Mouse (Mus musculus) spleen, postnatal 36 days (tissue): Measurements from ENCODE around the gene Zmym4.

Experiments used
- DNase-seq, 2 experiments: peaks; one replicate each; pipeline ENCODE4 v3.0.0; 2022; ENCODE audit warnings: low spot score in 2 of 2, mixed read lengths in 1 of 2

The Zmym4 gene

DNA sequence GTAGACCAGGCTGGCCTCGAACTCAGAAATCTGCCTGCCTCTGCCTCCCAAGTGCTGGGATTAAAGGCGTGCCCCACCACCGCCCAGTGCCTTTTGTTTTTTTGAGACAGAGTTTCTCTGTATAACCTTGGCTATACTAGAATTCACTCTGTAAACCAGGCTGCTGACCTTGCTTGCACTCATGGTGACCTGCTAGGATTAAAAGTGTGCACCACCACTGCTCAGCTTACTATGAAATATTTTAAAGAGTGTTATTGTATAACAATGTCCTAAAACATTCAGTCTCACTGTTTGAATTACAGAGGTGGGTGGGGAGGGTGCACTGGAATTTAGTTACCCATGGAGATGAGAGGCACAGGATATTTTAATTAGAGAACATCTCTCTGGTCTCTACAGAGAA lies 25.1 kb downstream of the Zmym4 start:
- DNase-seq, result no peak

GRCm38 (mm10) chr4:126927701-126928100 lies 40.2 kb downstream of the Zmym4 start:
- DNase-seq, result no peak

- no peak for DNase-seq
Observed at GRCm38 (mm10) chr4:126889879-126890278, 78.1 kb downstream of the Zmym4 start.

DNA sequence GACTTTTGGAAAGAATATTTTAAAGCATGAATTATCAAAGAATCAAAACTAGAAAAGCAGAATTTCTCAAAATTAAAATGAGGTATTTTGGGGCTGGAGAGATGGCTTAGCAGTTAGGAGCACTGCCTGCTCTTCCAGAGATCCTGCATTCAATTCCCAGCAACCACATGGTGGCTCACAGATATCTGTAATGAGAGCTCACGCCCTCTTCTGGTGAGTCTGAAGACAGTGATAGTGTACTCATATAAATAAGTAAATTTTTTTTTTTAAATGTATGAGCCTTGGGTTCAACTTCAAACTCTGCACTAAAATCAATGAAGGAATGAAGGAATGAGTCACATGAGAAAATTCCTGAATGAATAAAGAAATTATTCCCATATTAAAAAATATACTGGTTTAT lies 82.0 kb downstream of the Zmym4 start:
- DNase-seq, result no peak

DNA sequence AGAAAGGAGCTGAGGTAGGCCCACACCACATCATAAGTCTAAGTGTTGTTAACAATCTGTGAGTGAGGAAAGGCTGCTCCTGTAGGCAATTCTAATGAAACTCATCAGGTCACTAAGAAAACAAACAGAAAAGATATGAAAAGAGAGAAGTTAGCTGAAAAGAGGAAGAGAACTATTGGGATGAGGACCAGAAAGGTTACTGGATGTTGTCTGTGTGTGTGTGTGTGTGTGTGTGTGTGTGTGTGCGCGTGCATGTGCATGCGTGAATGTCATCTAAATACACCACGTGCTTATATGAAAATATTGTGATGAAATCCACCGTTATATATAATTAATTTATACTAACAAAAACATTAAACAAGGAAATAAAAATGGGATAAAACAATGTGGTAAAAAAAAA lies 84.3 kb downstream of the Zmym4 start:
- DNase-seq, result no peak

- no peak for DNase-seq
Observed at GRCm38 (mm10) chr4:126879560-126880275, 88.2 kb downstream of the Zmym4 start.

- no peak for DNase-seq
Observed at GRCm38 (mm10) chr4:126872717-126873116, 95.2 kb downstream of the Zmym4 start.

GRCm38 (mm10) chr4:126868699-126869098 lies 99.2 kb downstream of the Zmym4 start:
- no peak for DNase-seq

GRCm38 (mm10) chr4:126861514-126862266 lies 106.2 kb downstream of the Zmym4 start:
- DNase-seq, result no peak

DNA sequence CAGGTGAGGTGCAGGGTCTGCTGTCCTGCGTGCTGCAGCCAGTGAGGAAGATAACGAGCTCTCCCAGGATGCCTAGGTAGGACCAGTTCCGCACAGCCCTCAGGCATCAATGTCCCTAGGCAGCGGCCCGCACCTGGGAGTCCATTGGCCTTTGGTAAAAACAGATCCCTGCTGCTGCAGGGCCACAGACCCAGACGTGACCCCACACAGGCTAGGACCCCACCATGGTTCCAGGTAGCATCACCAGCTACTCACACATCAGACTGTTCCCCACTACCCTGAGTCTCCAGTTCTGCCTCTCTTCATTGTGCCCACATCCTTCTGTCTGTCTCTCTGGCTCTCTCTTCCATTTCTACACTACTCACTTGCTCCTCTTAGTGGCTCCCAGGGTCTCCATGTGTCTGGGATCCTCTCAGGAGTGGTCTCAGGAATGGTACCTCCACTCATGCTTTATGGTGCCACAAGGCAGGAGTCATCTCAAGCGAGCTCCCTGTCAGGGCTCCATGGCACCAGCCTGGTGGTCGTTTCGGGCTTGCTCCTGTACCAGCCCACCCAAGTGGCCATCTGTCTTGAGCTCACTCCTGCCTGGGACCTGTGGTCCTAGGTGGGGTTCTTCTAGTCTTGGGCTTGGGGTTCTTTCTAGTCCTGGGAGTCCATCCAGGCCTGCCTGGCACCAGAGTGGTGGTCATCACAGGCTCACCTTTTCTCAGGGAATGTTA lies 107.5 kb downstream of the Zmym4 start:
- DNase-seq, result no peak

- DNase-seq, result no peak
Observed at GRCm38 (mm10) chr4:126852971-126853370, 115.0 kb downstream of the Zmym4 start.

DNA sequence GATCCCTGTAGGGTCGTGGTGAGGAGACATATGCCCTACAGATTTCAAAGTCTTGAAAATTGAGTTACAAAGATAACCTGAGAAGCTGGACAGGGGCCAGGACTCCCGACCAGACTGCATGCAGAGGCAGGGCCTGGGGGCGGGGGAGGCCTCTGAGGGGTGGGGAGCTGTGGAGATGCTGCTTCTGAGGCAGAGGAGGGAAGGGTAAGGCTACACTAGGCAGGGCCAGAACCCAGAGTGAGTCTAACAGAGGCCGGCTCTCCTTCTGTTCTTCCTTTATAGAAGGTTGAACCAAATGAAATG lies 117.2 kb downstream of the Zmym4 start:
- no peak for DNase-seq

DNA sequence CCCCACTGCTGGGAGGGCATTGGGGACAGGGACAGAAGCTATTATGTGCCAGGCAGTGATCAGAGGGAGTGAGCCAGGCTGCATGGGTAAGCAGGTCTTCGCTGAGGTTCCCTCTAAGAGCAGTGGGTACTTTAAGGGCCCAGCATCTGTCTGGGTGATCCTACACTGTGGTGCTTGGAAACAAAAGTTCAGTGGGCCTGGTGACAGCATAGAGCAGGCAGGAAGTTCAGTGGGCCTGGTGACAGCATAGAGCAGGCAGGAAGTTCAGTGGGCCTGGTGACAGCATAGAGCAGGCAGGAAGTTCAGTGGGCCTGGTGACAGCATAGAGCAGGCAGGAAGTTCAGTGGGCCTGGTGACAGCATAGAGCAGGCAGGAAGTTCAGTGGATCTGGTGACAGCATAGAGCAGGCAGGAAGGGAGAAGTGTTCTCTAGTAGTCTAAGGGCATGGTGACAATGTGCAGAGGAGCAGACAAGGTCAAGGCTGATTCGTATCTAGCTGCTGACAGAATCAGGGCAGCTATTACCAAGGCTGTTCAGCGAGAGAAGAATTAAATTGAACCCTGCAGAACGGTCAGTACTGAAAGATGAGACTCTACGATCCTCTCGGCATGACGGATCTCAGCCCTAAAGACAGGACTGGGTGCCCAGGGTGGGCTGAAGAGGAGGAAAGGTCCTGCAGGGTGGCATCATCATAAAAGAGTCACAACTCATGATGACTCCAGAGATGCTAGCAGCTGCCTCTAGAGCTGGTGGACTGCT lies 117.7 kb downstream of the Zmym4 start:
- no peak for DNase-seq

DNA sequence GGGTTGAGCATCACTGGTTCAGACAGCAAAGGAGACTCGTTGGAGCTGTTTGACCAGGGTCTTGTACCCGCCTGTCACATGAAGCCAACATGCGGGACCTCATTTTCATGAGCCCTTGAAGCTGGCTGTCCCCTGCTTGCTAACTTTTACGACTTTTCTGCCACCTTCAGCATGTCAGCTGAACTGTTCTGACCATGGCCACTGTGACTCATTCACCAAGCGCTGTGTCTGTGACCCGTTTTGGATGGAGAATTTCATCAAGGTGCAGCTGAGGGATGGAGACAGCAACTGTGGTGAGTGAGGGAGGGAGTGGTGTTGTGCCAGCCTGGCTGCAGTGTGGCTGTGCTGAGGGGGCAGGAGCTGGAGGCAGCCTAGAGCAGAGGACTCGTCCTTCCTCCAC lies 121.0 kb downstream of the Zmym4 start:
- no peak for DNase-seq

- DNase-seq, result no peak
Observed at GRCm38 (mm10) chr4:126845664-126846063, 122.3 kb downstream of the Zmym4 start.

GRCm38 (mm10) chr4:126842911-126843310 lies 125.0 kb downstream of the Zmym4 start:
- DNase-seq, result no peak

GRCm38 (mm10) chr4:126840996-126841560 lies 126.9 kb downstream of the Zmym4 start:
- no peak for DNase-seq

- DNase-seq, result peak; percentile 53
Observed at GRCm38 (mm10) chr4:126839873-126840272, 128.1 kb downstream of the Zmym4 start.

GRCm38 (mm10) chr4:126838799-126839198 lies 129.1 kb downstream of the Zmym4 start:
- no peak for DNase-seq

GRCm38 (mm10) chr4:126831122-126831521 lies 136.8 kb downstream of the Zmym4 start:
- no peak for DNase-seq

- DNase-seq, result no peak
Observed at GRCm38 (mm10) chr4:126823917-126824316, 144.0 kb downstream of the Zmym4 start.
